8 mouse cellular contexts compared by ENCODE assay signal in the genomic region with DNA sequence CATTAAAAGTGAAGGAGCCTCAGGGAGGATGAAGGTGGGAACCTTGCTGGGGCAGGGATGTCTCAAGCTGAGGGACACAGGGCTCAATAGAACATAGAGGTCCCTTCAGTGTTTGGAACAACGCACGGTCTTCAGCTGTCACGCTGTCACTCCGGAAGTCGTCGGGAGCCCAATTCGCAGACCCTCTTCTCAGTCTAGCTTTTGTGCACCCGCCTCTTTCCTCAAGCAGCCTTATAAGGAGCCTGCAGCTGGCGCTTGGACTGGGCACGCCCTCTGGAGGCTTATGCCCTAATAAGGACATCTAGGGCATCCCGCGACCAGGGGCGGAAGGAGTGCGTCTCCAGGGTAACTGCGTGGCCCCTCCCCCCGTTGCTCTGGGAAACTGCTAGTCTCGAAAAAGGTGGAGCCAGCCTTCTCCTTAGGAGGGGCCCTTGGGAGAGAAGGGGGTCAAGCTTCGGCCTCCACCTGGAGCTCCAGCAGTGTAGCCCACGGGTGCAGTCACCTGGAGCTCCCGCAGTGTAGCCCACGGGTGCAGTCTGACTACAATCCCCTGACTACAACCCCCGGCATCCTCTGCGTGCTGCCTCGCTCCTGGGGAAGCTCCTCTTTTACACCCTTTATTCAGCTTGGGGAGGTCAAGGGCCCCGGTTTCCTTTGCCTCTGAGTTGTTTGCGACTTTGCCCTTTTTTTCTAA. TPM values are rescaled to one million over a fixed set of nuclear protein-coding genes. Genes with fewer than 3 reads are reported as not detected.
DNase-seq lines count a peak whose midpoint lies in the region; ATAC-seq and TF ChIP-seq lines count a peak whose summit lies in the region.

No protein-coding gene starts in this region.

- peaks cover 32% of the 10 kb centered on the region for H3K36me3 ChIP-seq in forebrain, embryonic 15.5 days

- peak overlapping the region; percentile 99 for H3K27ac ChIP-seq in forebrain, embryonic 15.5 days (replicated peaks)

- TF ChIP-seq CTCF in lung, adult 2 months (IDR thresholded peaks at IDR 0.05; ENCODE audit: insufficient read depth, low read length) = no peak

- intact Hi-C loops in heart, postnatal 25 days (cut with DNase I) = loop anchor here (5.0 kb wide), 1 partner anchor 122 kb away; the partner anchor contains the start of genes Banf1 and Eif1ad

- ATAC-seq in forebrain, embryonic 15.5 days (replicated peaks) = peak; percentile 77
- peak; percentile 64 for ATAC-seq in neutrophil, adult 5-6 weeks (ENCODE audit: extremely low read depth, insufficient number of reproducible peaks, low FRiP score, poor library complexity, severe bottlenecking)

- peak; percentile 92 for TF ChIP-seq POLR2A in lung, adult 2 months (IDR thresholded peaks at IDR 0.05; ENCODE audit: borderline replicate concordance, extremely low read depth, low read depth, low read length)

- H3K4me1 ChIP-seq in forebrain, embryonic 15.5 days = peaks cover 50% of the 10 kb centered on the region
- peaks cover 6% of the 10 kb centered on the region; the same call in 1 of the 2 replicates for H3K4me1 ChIP-seq in lung, adult 2 months (ENCODE audit: control insufficient read depth, insufficient read depth, low read length)

- no peaks in the 10 kb centered on the region for H3K27me3 ChIP-seq in forebrain, embryonic 15.5 days

- under 1% methylated on average over 26 of the region's 26 CpGs for WGBS in forebrain, embryonic 15.5 days
- WGBS in lung, adult 2 months = under 1% methylated on average over 26 of the region's 26 CpGs

- peak overlapping the region; percentile 47 for H3K9ac ChIP-seq in forebrain, embryonic 15.5 days (replicated peaks)

- no peaks in the 10 kb centered on the region for H3K9me3 ChIP-seq in forebrain, embryonic 15.5 days

- H3K4me3 ChIP-seq in forebrain, embryonic 15.5 days = peak overlapping the region; percentile 61
- H3K4me3 ChIP-seq in lung, adult 2 months (replicated peaks; ENCODE audit: extremely low read depth, low read depth, low read length) = peak overlapping the region; percentile 81

- peak overlapping the region; percentile 88 for H3K4me2 ChIP-seq in forebrain, embryonic 15.5 days (replicated peaks)

- DNase-seq in ES-CJ7 (ENCODE audit: low read depth, low spot score) = peak; percentile 99
- peak; percentile 92 for DNase-seq in cerebellum, adult 11 months
- DNase-seq in heart, postnatal 25 days (ENCODE audit: low spot score) = peak; percentile 97
- DNase-seq in layer of hippocampus, adult 18-20 months (ENCODE audit: low spot score in 2 of 2) = peak; percentile 94 to 98
- DNase-seq in lung, adult 2 months = peak; percentile 97
- peak; percentile 98 to 99 for DNase-seq in thymus, adult 18-20 months

RNA-seq across cellular contexts. Expression of gene Mus81, which starts 0.8 kb away (rescaled TPM):
- polyA plus RNA-seq in forebrain, embryonic 15.5 days (2015; fragmentation: Nextera tagmentation; extraction: Ambion mirVana) = 55.3 and 60.7 TPM in 2 replicates
- 10 to 100 TPM; 21.0 to 21.5 TPM for total RNA-seq in heart, postnatal 25 days (2021)
- total RNA-seq in layer of hippocampus, adult 18-20 months (2021) = 10 to 100 TPM; 28.3 to 28.4 TPM
- 50.3 and 53.0 TPM in 2 replicates for polyA plus RNA-seq in lung, adult 2 months (2012; rRNA removed)
- 19.0 and 22.0 TPM in 2 replicates for total RNA-seq in neutrophil, adult 5-6 weeks (2017)

RNA-seq across cellular contexts. Expression of gene Cfl1, which starts 1.2 kb away (rescaled TPM):
- polyA plus RNA-seq in forebrain, embryonic 15.5 days (2015; fragmentation: Nextera tagmentation; extraction: Ambion mirVana) = 3,659 and 3,744 TPM in 2 replicates
- total RNA-seq in heart, postnatal 25 days (2021) = 100 to 1,000 TPM; 209 to 212 TPM
- 1,000 to 10,000 TPM; 1,259 to 1,272 TPM for total RNA-seq in layer of hippocampus, adult 18-20 months (2021)
- polyA plus RNA-seq in lung, adult 2 months (2012; rRNA removed) = 439 and 568 TPM in 2 replicates
- 1,009 and 1,084 TPM in 2 replicates for total RNA-seq in neutrophil, adult 5-6 weeks (2017)

RNA-seq across cellular contexts. Expression of gene 1700020D05Rik, which starts 14.6 kb away (rescaled TPM):
- polyA plus RNA-seq in forebrain, embryonic 15.5 days (2015; fragmentation: Nextera tagmentation; extraction: Ambion mirVana) = 0.39 and 0.49 TPM in 2 replicates
- total RNA-seq in heart, postnatal 25 days (2021) = 1 to 10 TPM in 1 of 2 experiments, under 1 TPM in 1; 0.78 to 1.0 TPM
- 1 to 10 TPM; 4.3 to 6.4 TPM for total RNA-seq in layer of hippocampus, adult 18-20 months (2021)
- 1.1 and 1.2 TPM in 2 replicates for polyA plus RNA-seq in lung, adult 2 months (2012; rRNA removed)
- total RNA-seq in neutrophil, adult 5-6 weeks (2017) = 0.86 and 5.0 TPM in 2 replicates

RNA-seq across cellular contexts. Expression of gene Efemp2, which starts 15.3 kb away (rescaled TPM):
- 30.1 TPM in 2 replicates for polyA plus RNA-seq in forebrain, embryonic 15.5 days (2015; fragmentation: Nextera tagmentation; extraction: Ambion mirVana)
- 10 to 100 TPM in 1 of 2 experiments, 1 to 10 TPM in 1; 9.9 to 10.3 TPM for total RNA-seq in heart, postnatal 25 days (2021)
- 10 to 100 TPM; 11.6 to 13.1 TPM for total RNA-seq in layer of hippocampus, adult 18-20 months (2021)
- 96.9 and 103 TPM in 2 replicates for polyA plus RNA-seq in lung, adult 2 months (2012; rRNA removed)
- total RNA-seq in neutrophil, adult 5-6 weeks (2017) = 0.70 TPM in 1 of 2 replicates, not detected in the other

RNA-seq across cellular contexts. Expression of gene Ctsw, which starts 20.7 kb away (rescaled TPM):
- polyA plus RNA-seq in forebrain, embryonic 15.5 days (2015; fragmentation: Nextera tagmentation; extraction: Ambion mirVana) = 4.4 and 4.8 TPM in 2 replicates
- total RNA-seq in heart, postnatal 25 days (2021) = under 1 TPM in 1 of 2 experiments, not detected in 1; 0.45 TPM
- not detected for total RNA-seq in layer of hippocampus, adult 18-20 months (2021)
- polyA plus RNA-seq in lung, adult 2 months (2012; rRNA removed) = 4.9 and 5.7 TPM in 2 replicates
- 11.1 and 11.2 TPM in 2 replicates for total RNA-seq in neutrophil, adult 5-6 weeks (2017)

Comparison
In these comparisons a context has a peak if more than half of its experiments do, and no peak if none do; other contexts are left out.
1. Peak in every context shown above with its lines: DNase-seq, ATAC-seq, H3K4me3 ChIP-seq and H3K27ac ChIP-seq.